Mouse (Mus musculus): ENCODE measurements around the gene Pa2g4.
"Not testable (repeated sequence)": the region's sequence is repeated elsewhere in the genome, so short reads cannot be mapped to it uniquely, and the experiment has no call there.

Pa2g4 gene

GRCm38 (mm10) chr10:128565788-128566531 lies at the start of gene Pa2g4:
TSS of gene Pa2g4 (minus strand) at chr10:128565987.
- peak; percentile 99 for DNase-seq (ENCODE audit: low spot score)

GRCm38 (mm10) chr10:128614934-128615333 lies 49.1 kb upstream of the Pa2g4 start:
- no peak for DNase-seq (ENCODE audit: low spot score)

- DNase-seq (ENCODE audit: low spot score), result not testable (repeated sequence)
These were observed 48.0 kb upstream of the Pa2g4 start for GRCm38 (mm10) chr10:128613820-128614219.

- no peak for DNase-seq (ENCODE audit: low spot score)
These were observed 47.3 kb upstream of the Pa2g4 start for GRCm38 (mm10) chr10:128613154-128613440.

- DNase-seq (ENCODE audit: low spot score), result peak; percentile 94
These were observed 46.8 kb upstream of the Pa2g4 start for GRCm38 (mm10) chr10:128612433-128613153.

- no peak for DNase-seq (ENCODE audit: low spot score)
These were observed 40.7 kb upstream of the Pa2g4 start for GRCm38 (mm10) chr10:128606483-128606882.

- DNase-seq (ENCODE audit: low spot score), result no peak
These were observed 36.8 kb upstream of the Pa2g4 start for GRCm38 (mm10) chr10:128602470-128603128.

GRCm38 (mm10) chr10:128601499-128601898 lies 35.7 kb upstream of the Pa2g4 start:
- no peak for DNase-seq (ENCODE audit: low spot score)

GRCm38 (mm10) chr10:128598476-128598875 lies 32.7 kb upstream of the Pa2g4 start:
- no peak for DNase-seq (ENCODE audit: low spot score)

GRCm38 (mm10) chr10:128592797-128593196 lies 27.0 kb upstream of the Pa2g4 start:
- no peak for DNase-seq (ENCODE audit: low spot score)

- no peak for DNase-seq (ENCODE audit: low spot score)
These were observed 25.6 kb upstream of the Pa2g4 start for GRCm38 (mm10) chr10:128591436-128591835.

GRCm38 (mm10) chr10:128590193-128590690 lies 24.5 kb upstream of the Pa2g4 start:
- peak; percentile 88 for DNase-seq (ENCODE audit: low spot score)

- peak; percentile 78 for DNase-seq (ENCODE audit: low spot score)
These were observed 23.8 kb upstream of the Pa2g4 start, which contains the start of gene Erbb3 for GRCm38 (mm10) chr10:128589464-128590192. TSS of gene Erbb3 (minus strand) at chr10:128589652.

GRCm38 (mm10) chr10:128588775-128589463 lies 23.1 kb upstream of the Pa2g4 start:
- peak; percentile 27 for DNase-seq (ENCODE audit: low spot score)

- no peak for DNase-seq (ENCODE audit: low spot score)
These were observed 22.3 kb upstream of the Pa2g4 start for GRCm38 (mm10) chr10:128588136-128588535.

- DNase-seq (ENCODE audit: low spot score), result no peak
These were observed 21.9 kb upstream of the Pa2g4 start for GRCm38 (mm10) chr10:128587697-128588096.

- DNase-seq (ENCODE audit: low spot score), result no peak
These were observed 21.3 kb upstream of the Pa2g4 start for GRCm38 (mm10) chr10:128587120-128587519.

- DNase-seq (ENCODE audit: low spot score), result no peak
These were observed 20.8 kb upstream of the Pa2g4 start for GRCm38 (mm10) chr10:128586546-128586945.

- peak; percentile 33 for DNase-seq (ENCODE audit: low spot score)
These were observed 18.6 kb upstream of the Pa2g4 start for GRCm38 (mm10) chr10:128584386-128584785.

- no peak for DNase-seq (ENCODE audit: low spot score)
These were observed 17.9 kb upstream of the Pa2g4 start for GRCm38 (mm10) chr10:128583644-128584043.

GRCm38 (mm10) chr10:128579731-128580130 lies 13.9 kb upstream of the Pa2g4 start:
- no peak for DNase-seq (ENCODE audit: low spot score)

Measured in embryo, embryonic 10.5 days (tissue).